Mouse (Mus musculus) olfactory bulb, adult 2 months (tissue): ENCODE results near the gene Gm20431.

Source experiments
- CTCF ChIP-seq: fragments of 200-500 bp; IDR thresholded peaks from 2 replicates; pipeline ENCODE4 v1.5.1; 2012; ENCODE audit warnings: low read depth, mild to moderate bottlenecking, low read length, moderate library complexity; ENCODE audit not compliant: insufficient read depth
- POLR2A ChIP-seq: fragments of 200-500 bp; IDR thresholded peaks from 2 replicates; pipeline ENCODE4 v1.6.1; 2012; ENCODE audit warnings: mild to moderate bottlenecking, low read depth, low read length, moderate library complexity; ENCODE audit not compliant: insufficient read depth

DNA sequence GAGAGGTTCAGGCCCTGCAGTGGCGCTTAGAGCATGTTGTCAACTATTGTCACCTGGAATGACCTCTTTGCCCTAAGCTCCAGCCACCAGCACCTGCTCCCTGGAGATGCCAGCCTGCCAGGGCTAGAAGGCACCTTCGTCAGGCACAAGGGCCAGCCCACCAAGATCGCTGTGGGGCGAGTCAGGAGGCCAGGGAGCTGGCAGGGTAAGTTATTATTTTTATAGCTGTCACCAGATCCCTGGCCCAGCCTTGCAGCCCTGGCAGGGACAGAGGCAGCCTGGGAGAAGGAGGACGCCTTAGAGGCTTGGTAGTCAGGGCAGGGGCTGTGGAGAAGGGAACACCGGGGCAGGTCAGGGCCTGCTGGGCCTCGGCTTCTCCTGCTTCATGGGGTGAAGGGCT, 34.8 kb upstream of the Gm20431 start:
- TF ChIP-seq POLR2A (no peak), CTCF (no peak)
